Comparison of ENCODE assay signal across 16 mouse cellular contexts in the genomic region with DNA sequence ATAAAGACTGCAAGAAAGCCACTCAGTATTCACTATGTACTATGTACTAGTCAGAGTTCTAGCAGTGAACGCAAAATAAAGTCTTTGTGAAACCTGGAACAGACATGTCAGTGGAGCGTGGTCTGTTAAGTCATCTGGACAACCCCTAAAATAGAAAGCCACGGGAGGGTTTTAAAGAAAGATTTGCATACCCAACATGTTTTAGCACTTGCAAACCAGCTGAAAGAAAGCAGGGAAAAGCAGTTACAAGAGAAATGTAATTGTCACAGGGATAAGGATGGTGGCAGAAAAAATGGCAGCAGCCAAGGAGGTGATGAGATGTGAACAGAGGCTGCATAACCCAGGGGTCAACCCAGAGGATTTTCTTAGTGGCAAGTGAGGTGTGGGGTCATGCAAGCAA. TPM values are rescaled to one million over a fixed set of nuclear protein-coding genes. Genes with fewer than 3 reads are reported as not detected.
A peak's percentile ranks its signal among the peaks of the same experiment; 100 is the strongest.
DNase-seq lines count a peak whose midpoint lies in the region; ATAC-seq and TF ChIP-seq lines count a peak whose summit lies in the region.
"Had no signal": no experiment of that assay in that cellular context is flagged by ENCODE, and none has a peak within 500 bp of the region (broad histone marks: within the 10 kb centered on the region; RNA-seq: fewer than 3 reads in every experiment).

No protein-coding gene starts in this region.

- TF ChIP-seq POLR2A in cerebellum, adult 2 months (IDR thresholded peaks at IDR 0.05; ENCODE audit: borderline replicate concordance, insufficient read depth, low read length) = no peak

- H3K4me3 ChIP-seq in cerebellum, adult 2 months (replicated peaks; ENCODE audit: insufficient read depth, low read depth, low read length) = peak overlapping the region; percentile 2
- no peak overlapping the region for H3K4me3 ChIP-seq in heart, embryonic 14.5 days (ENCODE audit: control insufficient read depth in 1 of 2, insufficient read depth in 1 of 2, low read depth in 1 of 2, low read length in 2 of 2)
- H3K4me3 ChIP-seq in limb, embryonic 12.5 days (replicated peaks) = peak overlapping the region; percentile 77; the same call in 1 of the 2 replicates
- no peak overlapping the region for H3K4me3 ChIP-seq in limb, embryonic 10.5 days
- 0 out of 2 replicates have a peak overlapping the region, but pooled peaks have one; percentile 5 for H3K4me3 ChIP-seq in limb, embryonic 13.5 days

- peak overlapping the region; percentile 72 for H3K4me2 ChIP-seq in heart, embryonic 14.5 days (ENCODE audit: low read length)
- H3K4me2 ChIP-seq in limb, embryonic 12.5 days = 0 out of 2 replicates have a peak overlapping the region, but pooled peaks have one; percentile 79
- H3K4me2 ChIP-seq in limb, embryonic 13.5 days (replicated peaks) = peak overlapping the region; percentile 83

- no peak for TF ChIP-seq CTCF in cerebellum, adult 2 months (IDR thresholded peaks at IDR 0.05; ENCODE audit: borderline replicate concordance, insufficient read depth, low read depth, low read length)

- no peak for ATAC-seq in heart, embryonic 14.5 days (ENCODE audit: insufficient number of reproducible peaks, insufficient read depth, low FRiP score, low read depth)
- ATAC-seq in limb, embryonic 12.5 days (ENCODE audit: insufficient number of reproducible peaks, insufficient read depth, low FRiP score, low TSS enrichment, low read depth) = no peak
- no peak for ATAC-seq in limb, embryonic 13.5 days (ENCODE audit: low FRiP score, low read depth)
- ATAC-seq: hindbrain, postnatal 0 days had no signal

- H3K27me3 ChIP-seq in cerebellum, adult 2 months (ENCODE audit: control insufficient read depth, insufficient read depth, low read length) = no peaks in the 10 kb centered on the region
- no peaks in the 10 kb centered on the region for H3K27me3 ChIP-seq in heart, embryonic 14.5 days (ENCODE audit: control insufficient read depth, insufficient read depth, low read length)
- H3K27me3 ChIP-seq in limb, embryonic 12.5 days = no peaks in the 10 kb centered on the region
- H3K27me3 ChIP-seq in limb, embryonic 10.5 days (ENCODE audit: low read depth, poor library complexity, severe bottlenecking) = no peaks in the 10 kb centered on the region
- H3K27me3 ChIP-seq in limb, embryonic 13.5 days = no peaks in the 10 kb centered on the region

- 51% methylated on average over 3 of the region's 3 CpGs for WGBS in cerebellum, adult 2 months
- WGBS in heart, embryonic 14.5 days = 64% methylated on average over 3 of the region's 3 CpGs
- WGBS in limb, embryonic 12.5 days = 88% methylated on average over 3 of the region's 3 CpGs
- 94% methylated on average over 3 of the region's 3 CpGs for WGBS in limb, embryonic 10.5 days
- WGBS in limb, embryonic 13.5 days = 90% methylated on average over 3 of the region's 3 CpGs

- H3K27ac ChIP-seq in cerebellum, adult 2 months (ENCODE audit: insufficient read depth, low read length) = no peak overlapping the region
- H3K27ac ChIP-seq in heart, embryonic 14.5 days (replicated peaks in 1 of 2; ENCODE audit: control insufficient read depth in 1 of 2, insufficient read depth in 1 of 2, low read depth in 2 of 2, low read length in 2 of 2) = no peak overlapping the region
- no peak overlapping the region for H3K27ac ChIP-seq in limb, embryonic 12.5 days
- no peak overlapping the region for H3K27ac ChIP-seq in limb, embryonic 10.5 days
- no peak overlapping the region for H3K27ac ChIP-seq in limb, embryonic 13.5 days
- H3K27ac ChIP-seq: hindbrain, postnatal 0 days had no signal

- no peak overlapping the region for H3K9ac ChIP-seq in heart, embryonic 14.5 days (ENCODE audit: low read length)
- H3K9ac ChIP-seq in limb, embryonic 12.5 days (replicated peaks) = no peak overlapping the region
- H3K9ac ChIP-seq in limb, embryonic 13.5 days = no peak overlapping the region

- H3K4me1 ChIP-seq in cerebellum, adult 2 months (ENCODE audit: control insufficient read depth, insufficient read depth, low read length) = peaks cover 6% of the 10 kb centered on the region; the same call in 1 of the 2 replicates
- H3K4me1 ChIP-seq in heart, embryonic 14.5 days (ENCODE audit: control insufficient read depth in 2 of 2, insufficient read depth in 2 of 2, low read length in 2 of 2) = peaks cover 4 to 20% of the 10 kb centered on the region in 2 experiments
- H3K4me1 ChIP-seq in limb, embryonic 12.5 days (replicated peaks) = peaks cover 10% of the 10 kb centered on the region
- H3K4me1 ChIP-seq in limb, embryonic 10.5 days = peaks cover 13% of the 10 kb centered on the region
- peaks cover 14% of the 10 kb centered on the region for H3K4me1 ChIP-seq in limb, embryonic 13.5 days

- DNase-seq in cerebellum, adult 2 months = no peak
- DNase-seq in cerebellum, adult 11 months = no peak
- DNase-seq in heart, postnatal 10 days = no peak
- DNase-seq in limb, embryonic 10.5 days (ENCODE audit: low spot score) = no peak
- no peak for DNase-seq in frontal cortex, postnatal 25 days (ENCODE audit: low spot score in 2 of 2)
- DNase-seq: adrenal gland, postnatal 25 days; kidney, postnatal 10 days; lung, postnatal 4 days; right cerebral cortex, postnatal 14 days had no signal

- intact Hi-C loops in heart, postnatal 10 days (cut with DNase I) = no loop called here

- no peaks in the 10 kb centered on the region for H3K9me3 ChIP-seq in heart, embryonic 14.5 days (ENCODE audit: control insufficient read depth, low read length)
- no peaks in the 10 kb centered on the region for H3K9me3 ChIP-seq in limb, embryonic 12.5 days
- no peaks in the 10 kb centered on the region for H3K9me3 ChIP-seq in limb, embryonic 10.5 days (replicated peaks)
- no peaks in the 10 kb centered on the region for H3K9me3 ChIP-seq in limb, embryonic 13.5 days

- peaks cover 47% of the 10 kb centered on the region for H3K36me3 ChIP-seq in heart, embryonic 14.5 days (ENCODE audit: control insufficient read depth, insufficient read depth, low read length)
- H3K36me3 ChIP-seq in limb, embryonic 12.5 days = peaks cover 32% of the 10 kb centered on the region
- peaks cover 38% of the 10 kb centered on the region for H3K36me3 ChIP-seq in limb, embryonic 10.5 days
- H3K36me3 ChIP-seq in limb, embryonic 13.5 days = peaks cover 25% of the 10 kb centered on the region

RNA-seq across cellular contexts. Expression of a gene that starts 2.1 kb away (rescaled TPM):
- 115 and 146 TPM in 2 replicates for polyA plus RNA-seq in cerebellum, adult 2 months (2012; rRNA removed)
- 794 and 834 TPM in 2 replicates for polyA plus RNA-seq in heart, embryonic 14.5 days (2014; fragmentation: Nextera tagmentation; extraction: Ambion mirVana)
- 1,000 to 10,000 TPM; 1,040 to 1,065 TPM for total RNA-seq in heart, postnatal 10 days (2021)
- 343 and 345 TPM in 2 replicates for polyA plus RNA-seq in limb, embryonic 12.5 days (2016; fragmentation: Nextera tagmentation; extraction: Ambion mirVana)
- polyA plus RNA-seq in limb, embryonic 10.5 days (2016; fragmentation: Nextera tagmentation; extraction: Ambion mirVana) = 267 TPM in 2 replicates
- polyA plus RNA-seq in limb, embryonic 13.5 days (2015; fragmentation: Nextera tagmentation; extraction: Ambion mirVana) = 353 and 368 TPM in 2 replicates

RNA-seq across cellular contexts. Expression of a gene that starts 2.2 kb away (rescaled TPM):
- 0.05 and 0.10 TPM in 2 replicates for polyA plus RNA-seq in cerebellum, adult 2 months (2012; rRNA removed)
- 0.49 and 0.63 TPM in 2 replicates for polyA plus RNA-seq in heart, embryonic 14.5 days (2014; fragmentation: Nextera tagmentation; extraction: Ambion mirVana)
- total RNA-seq in heart, postnatal 10 days (2021) = 10 to 100 TPM; 20.1 to 22.7 TPM
- not detected in 2 replicates for polyA plus RNA-seq in limb, embryonic 12.5 days (2016; fragmentation: Nextera tagmentation; extraction: Ambion mirVana)
- polyA plus RNA-seq in limb, embryonic 10.5 days (2016; fragmentation: Nextera tagmentation; extraction: Ambion mirVana) = not detected in 2 replicates
- polyA plus RNA-seq in limb, embryonic 13.5 days (2015; fragmentation: Nextera tagmentation; extraction: Ambion mirVana) = not detected in 2 replicates
- total RNA-seq: adrenal gland, postnatal 25 days; common myeloid progenitor, adult 5-6 weeks; layer of hippocampus, postnatal 25 days; monocyte, adult 5-6 weeks had no signal

RNA-seq across cellular contexts. Expression of a gene that starts 10.8 kb away (rescaled TPM):
- 0.97 and 1.4 TPM in 2 replicates for polyA plus RNA-seq in cerebellum, adult 2 months (2012; rRNA removed)
- polyA plus RNA-seq in heart, embryonic 14.5 days (2014; fragmentation: Nextera tagmentation; extraction: Ambion mirVana) = 0.23 and 0.49 TPM in 2 replicates
- under 1 TPM; 0.17 to 0.25 TPM for total RNA-seq in heart, postnatal 10 days (2021)
- 0.10 TPM in 1 of 2 replicates, not detected in the other for polyA plus RNA-seq in limb, embryonic 12.5 days (2016; fragmentation: Nextera tagmentation; extraction: Ambion mirVana)
- polyA plus RNA-seq in limb, embryonic 10.5 days (2016; fragmentation: Nextera tagmentation; extraction: Ambion mirVana) = 0.08 TPM in 1 of 2 replicates, not detected in the other
- 0.04 and 0.06 TPM in 2 replicates for polyA plus RNA-seq in limb, embryonic 13.5 days (2015; fragmentation: Nextera tagmentation; extraction: Ambion mirVana)
- total RNA-seq: common myeloid progenitor, adult 5-6 weeks had no signal

Comparison
In these comparisons a context has a peak if more than half of its experiments do, and no peak if none do; other contexts are left out.
1. H3K4me3 ChIP-seq: peak in cerebellum, adult 2 months (single experiment), limb, embryonic 12.5 days (single experiment) and limb, embryonic 13.5 days (single experiment); none in heart, embryonic 14.5 days (0 of 2) and limb, embryonic 10.5 days (single experiment).
2. Peak in every context shown above with its lines, with median percentiles within 50 percentile points of each other: H3K4me2 ChIP-seq.